Mouse (Mus musculus): Measurements from ENCODE around the gene Mettl7a3. TPM values are rescaled to one million over a fixed set of nuclear protein-coding genes. Genes with fewer than 3 reads are reported as not detected.

The Mettl7a3 gene
- polyA plus RNA-seq, 1 experiment from 2014 or later: 88.9 TPM

DNA sequence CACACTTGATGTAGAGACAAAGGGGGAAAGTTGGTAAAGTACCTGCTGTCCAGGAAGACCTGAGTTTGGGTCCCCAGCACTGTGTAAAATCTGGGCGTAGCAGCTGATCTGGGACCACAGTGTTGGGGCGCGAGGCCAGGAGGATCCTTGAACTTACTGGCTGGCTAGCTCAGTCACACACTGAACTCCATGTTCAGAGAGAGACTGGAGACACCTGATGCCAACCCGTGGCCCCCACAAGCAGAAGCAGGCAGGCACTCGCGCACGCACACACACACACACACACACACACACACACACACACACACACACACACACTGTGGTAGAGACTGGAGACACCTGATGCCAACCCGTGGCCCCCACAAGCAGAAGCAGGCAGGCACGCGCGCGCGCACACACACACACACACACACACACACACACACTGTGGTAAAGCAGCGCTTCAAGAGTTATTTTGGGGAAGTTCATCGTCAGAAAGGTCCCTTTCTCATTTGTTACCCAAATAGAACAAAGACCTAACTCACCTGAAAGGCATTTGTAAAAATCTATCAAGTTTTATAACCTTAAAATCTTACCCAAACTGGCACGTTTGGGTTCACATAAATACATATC, 53.6 kb downstream of the Mettl7a3 start:
- TF ChIP-seq CTCF (IDR thresholded peaks at IDR 0.05): no peak
- ChIA-PET CTCF (no interaction called here), POLR2A (no interaction called here)
- in situ Hi-C loops (cut with MboI; ENCODE audit: low pct_unique_long_range_greater_than_20kb): loop anchor here (5.0 kb wide), 1 partner anchor 64 kb away; no protein-coding TSS in a partner anchor
- no peak for ATAC-seq
- DNase-seq (ENCODE audit: low read depth, low spot score): no peak
- no peaks in the 10 kb centered on the region for H3K27me3 ChIP-seq

DNA sequence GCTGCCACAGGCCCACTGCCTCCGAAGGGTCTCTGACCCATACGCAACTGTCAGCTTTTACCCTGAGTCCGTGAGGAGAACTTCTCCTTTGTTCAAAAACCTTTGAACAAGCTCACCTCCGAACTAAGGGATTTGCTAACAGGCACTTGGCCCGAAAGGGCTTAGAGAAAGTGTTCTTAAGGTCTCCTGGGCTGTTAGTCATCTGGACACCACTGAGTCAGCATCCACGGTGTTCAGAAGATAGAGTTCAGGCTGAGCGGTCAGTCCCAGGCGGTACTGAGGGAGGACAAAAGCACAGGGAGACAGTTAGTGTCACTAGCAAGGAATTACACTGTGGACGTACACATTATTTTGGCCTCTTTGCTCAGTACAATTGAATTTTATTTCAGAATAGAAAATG, 54.2 kb downstream of the Mettl7a3 start:
- DNase-seq (ENCODE audit: low read depth, low spot score): no peak
- in situ Hi-C loops (cut with MboI; ENCODE audit: low pct_unique_long_range_greater_than_20kb): loop anchor here (5.0 kb wide), 1 partner anchor 63 kb away; no protein-coding TSS in a partner anchor
- H3K27me3 ChIP-seq: no peaks in the 10 kb centered on the region
- no peak for TF ChIP-seq CTCF (IDR thresholded peaks at IDR 0.05)
- ATAC-seq: no peak
- POLR2A ChIA-PET: no interaction called here
- CTCF ChIA-PET: no interaction called here

Other genes starting within 250 kb of the Mettl7a3 start
- 61.2 TPM for gene Atf1, start 107.1 kb upstream of the Mettl7a3 start, polyA plus RNA-seq (2021)
- not detected for gene Tmprss12, start 54.1 kb upstream of the Mettl7a3 start, polyA plus RNA-seq (2021)
- gene Mettl7a1, start 30.8 kb upstream of the Mettl7a3 start, polyA plus RNA-seq (2021): 567 TPM
- 0.51 TPM for gene Methig1, start 18.2 kb downstream of the Mettl7a3 start, polyA plus RNA-seq (2021)
- gene Mettl7a2, start 18.3 kb downstream of the Mettl7a3 start, polyA plus RNA-seq (2021): 4.1 TPM
- gene Higd1c, start 29.6 kb downstream of the Mettl7a3 start, polyA plus RNA-seq (2021): not detected
- 0.55 TPM for gene Gm5475, start 87.2 kb downstream of the Mettl7a3 start, polyA plus RNA-seq (2021)
- gene Slc11a2, start 90.1 kb downstream of the Mettl7a3 start, polyA plus RNA-seq (2021): 78.4 TPM
- gene Letmd1, start 134.1 kb downstream of the Mettl7a3 start, polyA plus RNA-seq (2021): 52.3 TPM
- 13.7 TPM for gene Csrnp2, start 160.6 kb downstream of the Mettl7a3 start, polyA plus RNA-seq (2021)
- 35.2 TPM for gene Tfcp2, start 217.1 kb downstream of the Mettl7a3 start, polyA plus RNA-seq (2021)

All from Patski (cell line).